Mouse (Mus musculus): ENCODE measurements around the gene Skint11. TPM values are rescaled to one million over a fixed set of nuclear protein-coding genes. Genes with fewer than 3 reads are reported as not detected.
"Not testable (repeated sequence)": the region's sequence is repeated elsewhere in the genome, so short reads cannot be mapped to it uniquely, and the experiment has no call there.

The Skint11 gene
- not detected in 2 replicates for polyA plus RNA-seq (2014; fragmentation: Nextera tagmentation; extraction: Ambion mirVana)

- Histone ChIP-seq H3K4me1 (ENCODE audit: control insufficient read depth, insufficient read depth, low read length) (no peaks in the 10 kb centered on the region), H3K27me3 (ENCODE audit: control insufficient read depth, insufficient read depth, low read length) (no peaks in the 10 kb centered on the region), H3K9ac (ENCODE audit: low read length) (no peak within 1 kb of the TSS), H3K4me2 (no peak within 1 kb of the TSS), H3K36me3 (ENCODE audit: control insufficient read depth, insufficient read depth, low read length) (no peaks in the 10 kb centered on the region), H3K9me3 (ENCODE audit: control insufficient read depth, low read length) (peaks cover 4% of the 10 kb centered on the region; the same call in 1 of the 2 replicates), H3K27ac (ENCODE audit: low read depth, low read length) (no peak within 1 kb of the TSS), H3K4me3 (ENCODE audit: low read depth, low read length) (no peak within 1 kb of the TSS)
- ATAC-seq (ENCODE audit: low FRiP score), result no peak
- 86% methylated on average over 1 of the region's 1 CpGs for WGBS
- DNase-seq (ENCODE audit: low spot score, missing footprints), result no peak
Observed at GRCm38 (mm10) chr4:114163084-114163483, at the start of gene Skint11. Skint11 (plus strand) TSS chr4:114163384.

GRCm38 (mm10) chr4:114161149-114161548 lies 2.0 kb upstream of the Skint11 start:
- no peak for ATAC-seq (ENCODE audit: low FRiP score)
- H3K9ac ChIP-seq (ENCODE audit: low read length), result no peak overlapping the region
- H3K27ac ChIP-seq (ENCODE audit: low read depth, low read length), result no peak overlapping the region

GRCm38 (mm10) chr4:114172898-114173297 lies 9.7 kb downstream of the Skint11 start:
- DNase-seq (ENCODE audit: low spot score, missing footprints); H3K4me3 ChIP-seq (ENCODE audit: low read depth, low read length); H3K9ac ChIP-seq (ENCODE audit: low read length); H3K9me3 ChIP-seq (ENCODE audit: control insufficient read depth, low read length); H3K4me1 ChIP-seq (ENCODE audit: control insufficient read depth, insufficient read depth, low read length); H3K4me2 ChIP-seq; ATAC-seq (ENCODE audit: low FRiP score); H3K36me3 ChIP-seq (ENCODE audit: control insufficient read depth, insufficient read depth, low read length); H3K27me3 ChIP-seq (ENCODE audit: control insufficient read depth, insufficient read depth, low read length); H3K27ac ChIP-seq (ENCODE audit: low read depth, low read length): not testable (repeated sequence)
- WGBS, result 18% methylated on average over 5 of the region's 6 CpGs

More at GRCm38 (mm10) chr4:114161149-114161548, 2.0 kb upstream of the Skint11 start:
- Histone ChIP-seq H3K27me3 (ENCODE audit: control insufficient read depth, insufficient read depth, low read length) (no peaks in the 10 kb centered on the region), H3K36me3 (ENCODE audit: control insufficient read depth, insufficient read depth, low read length) (no peaks in the 10 kb centered on the region), H3K4me1 (ENCODE audit: control insufficient read depth, insufficient read depth, low read length) (no peaks in the 10 kb centered on the region), H3K9me3 (ENCODE audit: control insufficient read depth, low read length) (no peaks in the 10 kb centered on the region; the same call in 1 of the 2 replicates), H3K4me3 (ENCODE audit: low read depth, low read length) (no peak overlapping the region), H3K4me2 (no peak overlapping the region)
- no peak for DNase-seq (ENCODE audit: low spot score, missing footprints)

GRCm38 (mm10) chr4:114256906-114257305 lies 93.7 kb downstream of the Skint11 start:
- H3K27ac ChIP-seq (ENCODE audit: low read depth, low read length); H3K27me3 ChIP-seq (ENCODE audit: control insufficient read depth, insufficient read depth, low read length); H3K9me3 ChIP-seq (ENCODE audit: control insufficient read depth, low read length); H3K4me1 ChIP-seq (ENCODE audit: control insufficient read depth, insufficient read depth, low read length); H3K4me3 ChIP-seq (ENCODE audit: low read depth, low read length); H3K4me2 ChIP-seq; ATAC-seq (ENCODE audit: low FRiP score); DNase-seq (ENCODE audit: low spot score, missing footprints); H3K9ac ChIP-seq (ENCODE audit: low read length); H3K36me3 ChIP-seq (ENCODE audit: control insufficient read depth, insufficient read depth, low read length): not testable (repeated sequence)
- 50% methylated on average over 1 of the region's 1 CpGs for WGBS

Other genes starting within 250 kb of the Skint11 start
- not detected in 2 replicates for gene Skint5, start 163.9 kb upstream of the Skint11 start, polyA plus RNA-seq (2014; fragmentation: Nextera tagmentation; extraction: Ambion mirVana)
- gene Trabd2b, start 243.3 kb downstream of the Skint11 start, polyA plus RNA-seq (2014; fragmentation: Nextera tagmentation; extraction: Ambion mirVana), result 2.1 and 2.2 TPM in 2 replicates

Data from midbrain, embryonic 11.5 days (tissue).